In genomic region chrX:134220618-134221017, GRCm38 (mm10) we compare ENCODE assay signal across 29 mouse cellular contexts. TPM values are rescaled to one million over a fixed set of nuclear protein-coding genes. Genes with fewer than 3 reads are reported as not detected.
DNase-seq lines count a peak whose midpoint lies in the region; TF ChIP-seq lines count a peak whose summit lies in the region.
"Had no signal": no experiment of that assay in that cellular context is flagged by ENCODE, and none has a peak within 500 bp of the region (broad histone marks: within the 10 kb centered on the region; RNA-seq: fewer than 3 reads in every experiment).

No protein-coding gene starts in this region.

- H3K79me2 ChIP-seq in MEL (ENCODE audit: control insufficient read depth, insufficient read depth, low read length, poor library complexity): no peaks in the 10 kb centered on the region

- peak; percentile 11 to 49; a peak in 1 of 4 replicates for TF ChIP-seq EP300 in MEL (IDR thresholded peaks at IDR 0.05; ENCODE audit: low read depth in 1 of 2, low read length in 2 of 2)

- H3K36me3 ChIP-seq in MEL (ENCODE audit: control insufficient read depth in 1 of 2, insufficient read depth in 2 of 2, low read length in 2 of 2): peaks cover 10 to 12% of the 10 kb centered on the region in 2 experiments
- H3K36me3 ChIP-seq: embryonic facial prominence, embryonic 13.5 days; embryonic facial prominence, embryonic 15.5 days; forebrain, embryonic 10.5 days; forebrain, embryonic 12.5 days had no signal

- peaks cover 0 to 7% of the 10 kb centered on the region in 2 experiments; a peak in 2 of 4 replicates for H3K4me1 ChIP-seq in MEL (ENCODE audit: control insufficient read depth in 1 of 2, insufficient read depth in 2 of 2, low read length in 2 of 2)
- H3K4me1 ChIP-seq: embryonic facial prominence, embryonic 13.5 days; embryonic facial prominence, embryonic 15.5 days; forebrain, embryonic 10.5 days; forebrain, embryonic 12.5 days had no signal

- no peaks in the 10 kb centered on the region for H3K27me3 ChIP-seq in MEL (ENCODE audit: control insufficient read depth in 1 of 2, insufficient read depth in 2 of 2, low read length in 2 of 2)
- H3K27me3 ChIP-seq: CH12.LX; embryonic facial prominence, embryonic 15.5 days; forebrain, embryonic 12.5 days had no signal

- peak; percentile 19 to 53 for DNase-seq in adrenal gland, adult (ENCODE audit: inconsistent age in 2 of 2, low spot score in 1 of 2)
- no peak for DNase-seq in adrenal gland, postnatal 4 days (ENCODE audit: low spot score in 2 of 2)
- DNase-seq in urinary bladder, postnatal 14 days (ENCODE audit: low spot score): peak; percentile 2
- no peak for DNase-seq in urinary bladder, postnatal 36 days (ENCODE audit: low spot score in 2 of 2)
- DNase-seq in MEL (ENCODE audit: low read depth, low spot score) (peak; percentile 69), liver (no peak)
- no peak for DNase-seq in ovary, postnatal 36 days (ENCODE audit: low spot score)
- DNase-seq: adrenal gland, adult 8-10 months; adrenal gland, postnatal 25 days; B cell, adult 2 months; cerebellum, adult 11-12 months; cerebellum, adult 2 months; cerebellum, adult 9-10 months; cerebellum, postnatal 10 days; cerebellum, postnatal 25 days had no signal

- no peak overlapping the region for H3K9ac ChIP-seq in MEL (ENCODE audit: control insufficient read depth, low read depth, low read length, poor library complexity, severe bottlenecking)
- H3K9ac ChIP-seq: embryonic facial prominence, embryonic 13.5 days; embryonic facial prominence, embryonic 15.5 days; forebrain, embryonic 12.5 days had no signal

- no peak for TF ChIP-seq CTCF in MEL (IDR thresholded peaks at IDR 0.05 in 2 of 3, conservative IDR thresholded peaks at IDR 0.05 in 1 of 3; ENCODE audit: control insufficient read depth in 1 of 3, insufficient read depth in 1 of 3, low read depth in 2 of 3, low read length in 3 of 3, poor library complexity in 1 of 3, severe bottlenecking in 1 of 3)

- no peaks in the 10 kb centered on the region for H3K9me3 ChIP-seq in MEL (replicated peaks; ENCODE audit: insufficient read depth, low read length)
- H3K9me3 ChIP-seq: embryonic facial prominence, embryonic 13.5 days; embryonic facial prominence, embryonic 15.5 days; forebrain, embryonic 10.5 days; forebrain, embryonic 12.5 days; G1E had no signal

- TF ChIP-seq RAD21 in MEL (IDR thresholded peaks at IDR 0.05; ENCODE audit: low read depth, low read length): no peak

- no peak overlapping the region for H3K27ac ChIP-seq in MEL (ENCODE audit: control insufficient read depth, low read depth, low read length)
- H3K27ac ChIP-seq: embryonic facial prominence, embryonic 13.5 days; embryonic facial prominence, embryonic 15.5 days; forebrain, embryonic 10.5 days; forebrain, embryonic 12.5 days had no signal

- TF ChIP-seq POLR2A in MEL (IDR thresholded peaks at IDR 0.05; ENCODE audit: control insufficient read depth in 1 of 2, insufficient read depth in 1 of 2, low read depth in 1 of 2, low read length in 2 of 2, poor library complexity in 1 of 2): no peak

- H3K4me3 ChIP-seq in MEL (ENCODE audit: control insufficient read depth in 1 of 2, insufficient read depth in 1 of 2, low read depth in 2 of 2, low read length in 2 of 2): no peak overlapping the region
- H3K4me3 ChIP-seq: embryonic facial prominence, embryonic 13.5 days; embryonic facial prominence, embryonic 15.5 days; erythroblast, embryonic 14.5 days; forebrain, embryonic 10.5 days; forebrain, embryonic 12.5 days had no signal

TF ChIP-seq in MEL, 35 proteins besides CTCF, POLR2A, EP300 and RAD21:
- TF ChIP-seq RCOR1 (IDR thresholded peaks at IDR 0.05; ENCODE audit: low read depth, low read length) (no peak; the same call in 1 of the 2 replicates), GATA1 (IDR thresholded peaks at IDR 0.05; ENCODE audit: low read depth, low read length) (peak; percentile 77)

RNA-seq across cellular contexts. Expression of gene Nox1, which starts 1.1 kb away (rescaled TPM):
- total RNA-seq in adrenal gland, postnatal 4 days (2021): 1 to 10 TPM in 1 of 2 experiments, under 1 TPM in 1; 0.82 to 1.6 TPM
- total RNA-seq in MEL (2012; rRNA removed): 0.27 and 0.46 TPM in 2 replicates
- polyA plus RNA-seq in MEL (2012; ENCODE audit: insufficient read depth in 1 of 2, insufficient read length in 2 of 2, low read depth in 1 of 2, low replicate concordance in 2 of 2, missing spikeins in 1 of 2): under 1 TPM in 1 of 2 experiments, not detected in 1; 0.60 TPM
- polyA plus RNA-seq: embryonic facial prominence, embryonic 11.5 days; embryonic facial prominence, embryonic 15.5 days; erythroblast, embryonic 14.5 days; forebrain, embryonic 10.5 days; forebrain, embryonic 14.5 days; G1E had no signal

RNA-seq across cellular contexts. Expression of gene Arl13a, which starts 33.3 kb away (rescaled TPM):
- not detected for total RNA-seq in adrenal gland, postnatal 4 days (2021)
- total RNA-seq in MEL (2012; rRNA removed): not detected in 2 replicates
- under 1 TPM in 1 of 2 experiments, not detected in 1; 0.25 TPM for polyA plus RNA-seq in MEL (2012; ENCODE audit: insufficient read depth in 1 of 2, insufficient read length in 2 of 2, low read depth in 1 of 2, low replicate concordance in 2 of 2, missing spikeins in 1 of 2)
- total RNA-seq: adrenal gland, adult 8-10 months; adrenal gland, postnatal 25 days; CH12.LX; G1E had no signal
- polyA plus RNA-seq: CD4-positive, CD25-positive, alpha-beta regulatory T cell, adult 4 months; cerebellum, adult 2 months; cortical plate, adult 2 months; embryonic facial prominence, embryonic 11.5 days; embryonic facial prominence, embryonic 13.5 days; embryonic facial prominence, embryonic 15.5 days; erythroblast, embryonic 14.5 days; forebrain, embryonic 10.5 days; forebrain, embryonic 12.5 days; forebrain, embryonic 14.5 days; forebrain, embryonic 16.5 days; frontal cortex, adult 2 months; G1E; Patski had no signal

RNA-seq across cellular contexts. Expression of gene Trmt2b, which starts 56.2 kb away (rescaled TPM):
- total RNA-seq in adrenal gland, postnatal 4 days (2021): 10 to 100 TPM; 28.8 to 35.6 TPM
- total RNA-seq in MEL (2012; rRNA removed): 19.2 and 19.8 TPM in 2 replicates
- polyA plus RNA-seq in MEL (2012; ENCODE audit: insufficient read depth in 1 of 2, insufficient read length in 2 of 2, low read depth in 1 of 2, low replicate concordance in 2 of 2, missing spikeins in 1 of 2): 10 to 100 TPM in 1 of 2 experiments, not detected in 1; 36.4 TPM

RNA-seq across cellular contexts. Expression of gene Xkrx, which starts 58.7 kb away (rescaled TPM):
- 1 to 10 TPM; 2.1 to 2.7 TPM for total RNA-seq in adrenal gland, postnatal 4 days (2021)
- not detected in 2 replicates for total RNA-seq in MEL (2012; rRNA removed)
- polyA plus RNA-seq in MEL (2012; ENCODE audit: insufficient read depth in 1 of 2, insufficient read length in 2 of 2, low read depth in 1 of 2, low replicate concordance in 2 of 2, missing spikeins in 1 of 2): under 1 TPM in 1 of 2 experiments, not detected in 1; 0.38 TPM
- polyA plus RNA-seq: embryonic facial prominence, embryonic 11.5 days; G1E had no signal

Comparison
In these comparisons a context has a peak if more than half of its experiments do, and no peak if none do; other contexts are left out.
1. DNase-seq: peak in adrenal gland, adult (2 of 2), urinary bladder, postnatal 14 days (single experiment) and MEL (single experiment); none in adrenal gland, postnatal 4 days (0 of 2), urinary bladder, postnatal 36 days (0 of 2), liver (single experiment) and ovary, postnatal 36 days (single experiment).